Mouse (Mus musculus) right cerebral cortex, postnatal 4 days (tissue): ENCODE data around the gene Kif1a.
"Not testable (repeated sequence)": the region's sequence is repeated elsewhere in the genome, so short reads cannot be mapped to it uniquely, and the experiment has no call there.

Experiments used
- DNase-seq: peaks from one replicate; pipeline ENCODE4 v3.0.0-alpha.2; 2022

The Kif1a gene

DNA sequence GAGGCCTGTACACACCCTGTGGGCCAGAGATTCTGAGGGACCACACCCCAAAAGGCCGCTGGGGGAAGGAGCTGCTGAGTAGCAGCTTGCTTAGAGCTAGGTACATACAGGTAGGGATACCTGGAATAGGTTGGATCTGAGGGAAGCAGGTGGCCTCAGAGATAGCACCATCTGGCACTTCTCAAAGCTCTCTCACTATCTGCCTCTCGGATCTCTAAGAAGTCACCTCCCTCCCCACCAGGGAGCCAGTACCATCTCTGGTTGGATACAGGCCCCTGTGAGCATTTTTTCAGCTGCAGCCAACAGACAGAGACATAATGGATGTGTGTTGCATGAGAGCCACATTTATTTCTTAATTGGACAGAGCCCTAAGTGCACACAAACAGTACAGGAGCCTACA lies 86.6 kb downstream of the Kif1a start:
- DNase-seq = no peak

- peak; percentile 85 for DNase-seq
Observed at GRCm38 (mm10) chr1:93014460-93014859, 87.3 kb downstream of the Kif1a start.

GRCm38 (mm10) chr1:93013367-93013766 lies 88.4 kb downstream of the Kif1a start:
- DNase-seq = no peak

- DNase-seq = no peak
Observed at GRCm38 (mm10) chr1:93012103-93012585, 89.6 kb downstream of the Kif1a start.

DNA sequence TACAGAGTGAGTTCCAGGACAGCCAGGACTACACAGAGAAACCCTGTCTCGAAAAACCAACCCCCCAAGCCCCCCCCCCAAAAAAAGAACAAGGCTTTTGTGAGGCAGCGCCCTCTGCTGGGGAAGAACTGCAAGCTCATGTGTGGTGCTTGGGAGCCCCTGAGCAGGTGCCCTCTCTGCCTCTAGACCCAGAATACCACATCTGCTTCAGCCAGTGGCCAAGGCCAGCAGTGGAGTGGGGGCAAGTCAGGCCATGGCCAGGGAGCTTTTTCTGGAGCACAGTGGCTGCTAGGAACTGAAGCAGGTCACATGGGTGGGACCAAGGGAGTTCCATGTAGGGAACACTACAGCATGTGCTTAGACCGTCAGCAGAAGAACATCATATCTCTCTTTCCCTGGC lies 91.0 kb downstream of the Kif1a start:
- peak; percentile 51 for DNase-seq

DNA sequence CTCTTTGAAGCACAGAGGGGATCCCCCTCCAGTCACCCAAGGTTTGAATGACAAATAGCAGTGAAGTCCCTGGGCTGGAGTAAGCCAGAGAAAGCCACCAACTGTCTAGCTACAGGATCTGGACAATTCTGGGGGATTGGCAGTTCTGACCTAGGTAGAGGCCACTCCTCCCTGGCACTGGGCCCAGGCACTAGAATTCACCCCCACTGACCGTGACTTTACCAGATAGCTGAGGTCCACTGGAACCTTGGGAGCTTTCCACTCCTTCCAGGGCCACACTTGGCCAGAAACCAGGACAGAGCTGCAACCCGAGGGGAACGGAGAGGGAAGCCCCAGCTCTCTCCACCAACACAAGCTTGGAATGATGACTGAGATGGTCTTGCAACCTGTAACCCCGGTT lies 92.6 kb downstream of the Kif1a start:
- no peak for DNase-seq

DNA sequence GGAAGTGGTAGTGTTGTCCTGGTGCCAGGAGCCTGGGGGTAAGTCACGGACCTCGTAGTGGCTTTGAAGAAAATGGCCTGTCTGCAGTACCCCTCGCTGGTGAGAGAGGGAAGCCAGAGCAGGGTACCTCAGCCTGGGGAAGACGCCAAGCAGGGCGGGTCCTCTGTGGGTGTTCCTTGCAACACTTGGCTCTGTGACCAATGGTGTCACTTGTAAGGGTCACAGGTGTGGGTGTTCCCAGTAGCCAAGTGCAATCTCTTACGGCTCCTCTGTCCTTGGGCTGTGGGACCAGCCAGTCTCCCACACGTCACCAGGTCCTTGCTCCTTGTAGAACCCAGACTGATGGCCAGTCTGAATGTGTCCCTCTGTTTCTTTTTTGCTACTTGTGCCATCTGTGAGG lies 95.7 kb downstream of the Kif1a start, which contains the start of gene Aqp12:
Gene Aqp12, plus strand, starts transcription at position 274 of the 400 bp plus-strand sequence.
- no peak for DNase-seq

DNA sequence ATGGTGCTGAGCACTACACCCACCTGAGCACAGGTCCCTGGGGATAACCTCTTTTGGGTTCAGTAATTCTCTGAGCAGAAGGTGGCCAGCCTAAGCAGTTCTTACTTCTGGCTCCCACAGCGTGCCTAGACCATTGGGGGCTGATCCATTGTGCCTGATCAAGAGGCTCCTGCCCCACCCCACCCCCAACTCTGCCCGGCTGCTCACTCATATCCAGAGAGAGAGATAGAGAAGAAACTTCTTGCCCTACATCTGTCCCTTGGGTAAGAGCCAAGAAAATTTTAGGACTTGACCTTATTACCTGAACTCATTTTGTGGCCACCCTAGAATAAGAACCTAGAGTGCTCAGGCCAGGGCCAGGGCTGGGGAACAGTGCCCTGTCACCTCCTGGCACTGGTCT lies 108.9 kb downstream of the Kif1a start:
- DNase-seq = no peak

DNA sequence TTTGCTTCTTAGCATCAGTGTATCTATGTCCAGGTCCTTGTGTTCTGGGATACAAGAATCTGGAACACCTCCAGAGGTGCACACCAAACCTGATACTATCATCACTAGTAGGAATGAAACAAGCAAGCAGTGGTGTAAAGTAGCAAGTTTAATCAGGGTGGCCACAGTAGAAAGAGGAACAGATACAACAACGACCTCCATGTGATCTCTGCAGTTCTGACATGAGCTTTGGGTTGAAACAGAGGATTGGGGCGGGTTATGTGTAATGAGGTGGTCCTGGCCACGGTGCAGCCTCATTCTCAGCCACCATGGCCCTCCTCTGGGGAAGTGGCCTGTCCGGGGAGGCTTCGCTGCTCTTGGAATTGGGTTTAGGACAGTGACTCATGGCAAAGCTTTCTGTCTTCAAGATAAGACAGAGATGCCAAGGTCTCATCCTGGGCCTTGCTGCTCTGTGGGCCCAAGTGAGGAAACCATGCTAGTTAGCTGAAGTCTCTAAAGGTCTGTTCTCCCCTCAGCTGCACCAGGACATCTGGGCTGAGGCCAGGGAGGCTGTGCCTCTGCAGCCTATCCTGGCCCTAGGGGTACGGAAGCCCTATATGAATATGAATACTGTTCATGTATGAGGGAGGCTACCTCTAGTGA lies 109.4 kb downstream of the Kif1a start:
- no peak for DNase-seq

- no peak for DNase-seq
Observed at GRCm38 (mm10) chr1:92989891-92990290, 111.9 kb downstream of the Kif1a start.

DNA sequence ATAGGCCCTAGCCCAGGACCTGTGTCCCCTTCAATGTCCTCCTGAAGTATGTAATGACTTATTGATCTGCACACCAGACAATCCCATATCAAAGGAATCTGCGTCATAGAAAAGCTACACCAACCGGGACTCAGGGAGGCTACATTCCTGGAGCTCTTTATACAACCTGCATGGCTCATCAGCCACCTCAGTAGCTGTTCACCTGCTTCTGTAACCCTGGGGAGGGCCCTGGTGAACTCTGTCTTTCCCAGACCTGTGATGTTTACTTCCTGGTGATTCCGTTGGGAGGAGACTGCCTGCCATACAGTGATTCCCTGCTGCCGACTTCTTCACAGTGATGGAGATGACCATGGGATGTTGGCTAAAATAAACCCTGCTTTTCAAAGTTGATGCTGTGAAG lies 112.9 kb downstream of the Kif1a start:
- no peak for DNase-seq

- no peak for DNase-seq
Observed at GRCm38 (mm10) chr1:92984999-92985398, 116.8 kb downstream of the Kif1a start.

DNA sequence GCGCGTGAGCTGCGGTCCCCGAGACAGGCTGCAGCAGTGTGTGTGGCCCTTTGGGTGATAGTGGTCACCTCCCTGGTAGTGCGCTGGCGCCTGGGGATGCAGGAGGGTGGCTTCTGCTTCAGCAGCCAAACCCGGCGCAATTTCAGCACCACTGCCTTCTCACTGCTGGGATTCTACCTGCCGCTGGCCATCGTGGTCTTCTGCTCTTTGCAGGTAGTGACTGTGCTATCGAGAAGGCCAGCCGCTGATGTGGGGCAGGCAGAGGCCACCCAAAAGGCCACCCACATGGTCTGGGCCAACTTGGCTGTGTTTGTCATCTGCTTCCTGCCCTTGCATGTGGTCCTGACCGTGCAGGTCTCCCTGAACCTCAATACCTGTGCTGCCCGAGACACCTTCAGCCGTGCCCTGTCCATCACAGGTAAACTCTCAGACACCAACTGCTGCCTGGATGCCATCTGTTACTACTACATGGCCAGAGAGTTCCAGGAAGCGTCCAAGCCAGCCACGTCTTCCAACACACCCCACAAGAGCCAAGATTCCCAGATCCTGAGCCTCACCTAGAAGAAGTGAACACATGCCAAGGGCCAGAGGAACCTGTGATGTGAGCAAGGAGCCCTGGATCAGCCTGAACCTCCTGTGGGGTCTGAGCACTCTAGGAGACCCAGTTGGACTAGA lies 118.7 kb downstream of the Kif1a start:
- DNase-seq = no peak

DNA sequence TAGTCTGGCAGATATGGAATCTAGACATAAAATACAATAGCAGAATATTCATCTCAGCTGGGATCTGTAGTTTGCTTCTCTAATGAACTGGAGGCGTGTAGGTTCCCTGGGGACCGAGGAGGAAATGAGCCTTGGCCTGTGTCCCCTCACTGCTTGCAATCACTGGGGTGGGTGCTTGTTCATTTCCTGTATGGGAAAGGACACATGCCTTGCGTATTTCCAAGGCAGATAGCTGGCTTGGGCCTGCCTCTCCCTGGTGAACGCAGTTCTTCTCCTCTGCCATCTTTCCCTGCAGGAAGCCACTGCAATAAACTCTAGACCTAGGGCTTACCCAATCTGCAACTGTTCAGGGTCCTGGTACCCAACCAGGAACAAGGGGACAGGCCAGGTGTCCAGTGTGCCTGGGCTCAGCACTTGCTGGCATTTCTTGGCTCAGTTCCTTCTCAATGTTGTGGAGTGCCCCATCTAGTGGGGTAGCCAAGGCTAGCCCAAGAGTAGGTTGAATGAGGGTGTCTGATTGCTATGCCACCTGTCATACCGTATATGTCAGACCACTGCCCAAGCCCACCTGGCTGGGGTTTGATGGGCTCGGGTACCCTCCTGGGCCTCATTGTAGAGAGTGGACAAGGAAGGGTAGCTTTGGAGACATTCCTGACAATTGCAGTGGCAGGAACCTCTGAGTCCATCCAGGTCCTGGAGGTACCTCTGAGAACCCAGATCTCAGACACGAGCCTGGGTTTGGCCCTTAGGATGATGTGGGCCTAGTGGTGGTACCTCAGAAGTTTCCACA lies 120.5 kb downstream of the Kif1a start:
- no peak for DNase-seq

DNA sequence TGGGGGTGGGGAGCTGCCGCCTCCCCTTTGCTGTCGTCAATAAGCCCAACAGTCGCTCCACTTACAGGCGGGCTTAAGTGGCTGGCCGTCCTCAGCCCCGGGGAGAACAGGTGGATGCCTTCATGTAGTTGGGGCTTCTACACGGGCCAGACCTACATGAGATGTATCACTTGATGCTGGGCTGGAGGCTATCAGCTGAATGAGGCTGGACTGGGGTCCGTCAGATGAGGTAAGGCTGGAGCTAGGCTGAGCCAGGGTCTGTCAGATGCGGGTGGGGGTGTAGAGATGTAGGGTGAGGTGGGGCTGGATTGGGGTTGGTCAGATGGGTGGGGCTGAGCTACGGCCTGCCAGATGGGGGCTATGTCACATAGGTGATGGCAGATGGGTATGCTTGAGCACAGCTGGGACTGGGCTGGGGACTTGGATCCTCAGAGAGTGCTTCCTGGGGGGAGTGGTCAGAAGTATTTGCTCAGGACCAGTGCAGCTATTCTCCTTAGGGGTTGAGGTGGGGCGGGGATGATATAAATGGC lies 122.6 kb downstream of the Kif1a start:
- no peak for DNase-seq

GRCm38 (mm10) chr1:92978645-92979044 lies 123.1 kb downstream of the Kif1a start:
- DNase-seq = no peak

GRCm38 (mm10) chr1:92976141-92976566 lies 125.6 kb downstream of the Kif1a start:
- no peak for DNase-seq

DNA sequence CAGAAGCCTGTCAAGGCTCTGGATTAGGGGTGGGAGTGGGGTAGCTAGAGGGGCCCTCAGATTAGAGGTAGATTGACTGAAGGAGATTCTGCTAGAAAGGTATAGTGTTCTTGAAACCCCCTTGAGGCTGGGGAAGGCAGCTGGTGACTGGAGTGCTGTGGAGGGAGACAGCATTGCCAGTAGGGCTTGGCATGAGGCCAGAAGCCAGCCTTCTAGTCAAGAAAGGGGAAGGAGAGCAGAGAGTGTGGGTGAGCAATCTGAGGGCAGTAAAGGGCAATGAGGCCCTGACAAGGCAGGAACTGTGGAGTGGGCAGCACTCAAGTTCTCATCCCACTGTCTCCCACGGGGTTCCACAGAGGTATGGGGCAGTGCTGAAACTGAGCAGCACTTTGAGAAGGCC lies 128.9 kb downstream of the Kif1a start:
- DNase-seq = peak; percentile 46

DNA sequence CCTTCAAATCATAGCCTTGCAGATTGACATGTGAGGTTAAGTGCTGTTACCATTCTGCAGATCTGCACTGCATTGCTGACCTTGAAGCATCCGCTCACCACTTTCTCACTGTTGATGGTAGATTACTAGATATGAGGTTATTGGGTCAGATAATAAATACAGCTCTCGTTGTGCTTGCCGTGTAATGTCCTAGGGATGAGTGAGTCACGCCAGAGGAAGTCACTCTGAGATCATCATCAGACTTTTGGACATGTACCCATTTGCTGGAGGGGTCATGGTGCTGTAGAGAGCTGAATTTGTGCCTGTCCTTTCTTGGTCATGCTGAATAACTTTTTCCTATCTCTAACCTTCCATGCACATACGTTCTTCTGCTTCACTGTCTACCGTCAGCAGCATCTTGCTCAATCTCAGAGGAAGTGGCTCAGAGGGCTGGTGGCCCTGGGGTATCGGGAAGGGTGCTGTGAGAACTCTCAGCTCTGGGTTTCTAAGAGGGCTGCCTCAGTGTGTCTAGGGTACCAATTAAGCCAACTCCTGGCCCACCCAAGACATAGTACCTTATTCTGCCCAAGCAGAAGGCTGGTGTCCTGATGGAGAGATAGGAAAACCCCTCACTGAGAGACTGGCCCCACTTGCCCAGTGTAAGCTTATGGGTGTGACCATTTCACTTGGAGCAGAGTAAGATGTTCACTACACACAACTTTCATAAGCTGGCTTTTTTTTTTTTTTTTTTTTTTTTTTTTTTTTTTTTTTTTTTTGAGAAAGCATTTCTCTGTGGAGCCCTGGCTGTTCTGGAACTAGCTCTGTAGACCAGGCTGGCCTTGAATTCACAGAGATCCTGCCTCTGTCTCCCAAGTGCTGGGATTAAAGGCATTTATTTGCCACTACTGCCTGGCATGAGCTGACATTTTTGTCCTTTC lies 129.6 kb downstream of the Kif1a start:
- no peak for DNase-seq

DNA sequence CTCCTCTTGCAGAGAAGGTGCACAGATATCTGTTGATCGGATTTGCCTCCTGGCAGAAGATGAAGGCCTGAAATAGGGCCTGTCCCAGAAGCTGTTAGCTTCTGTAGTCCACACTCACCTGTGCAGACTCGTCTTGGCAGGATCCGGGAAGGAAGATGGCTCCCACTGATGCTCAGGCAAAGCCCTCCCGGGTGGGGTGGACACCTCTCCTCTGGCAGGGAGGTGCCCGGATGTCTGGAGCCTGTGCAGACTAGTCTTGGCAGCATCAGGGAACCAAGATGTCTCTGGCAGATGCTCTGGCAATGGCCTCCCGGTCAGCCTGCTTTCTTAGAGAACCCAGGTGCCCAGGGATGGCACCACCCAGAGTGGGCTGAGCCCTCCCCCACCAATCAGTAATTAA lies 131.0 kb downstream of the Kif1a start:
- not testable (repeated sequence) for DNase-seq
